Mouse (Mus musculus) frontal cortex, postnatal 36 days (tissue): ENCODE data around the gene C330021F23Rik.
A peak's percentile ranks its signal among the peaks of the same experiment; 100 is the strongest.

ENCODE experiments used
- DNase-seq, 2 experiments: peaks; one replicate each; pipeline ENCODE4 v3.0.0; 2022; ENCODE audit warnings: low spot score in 2 of 2

Gene C330021F23Rik

DNA sequence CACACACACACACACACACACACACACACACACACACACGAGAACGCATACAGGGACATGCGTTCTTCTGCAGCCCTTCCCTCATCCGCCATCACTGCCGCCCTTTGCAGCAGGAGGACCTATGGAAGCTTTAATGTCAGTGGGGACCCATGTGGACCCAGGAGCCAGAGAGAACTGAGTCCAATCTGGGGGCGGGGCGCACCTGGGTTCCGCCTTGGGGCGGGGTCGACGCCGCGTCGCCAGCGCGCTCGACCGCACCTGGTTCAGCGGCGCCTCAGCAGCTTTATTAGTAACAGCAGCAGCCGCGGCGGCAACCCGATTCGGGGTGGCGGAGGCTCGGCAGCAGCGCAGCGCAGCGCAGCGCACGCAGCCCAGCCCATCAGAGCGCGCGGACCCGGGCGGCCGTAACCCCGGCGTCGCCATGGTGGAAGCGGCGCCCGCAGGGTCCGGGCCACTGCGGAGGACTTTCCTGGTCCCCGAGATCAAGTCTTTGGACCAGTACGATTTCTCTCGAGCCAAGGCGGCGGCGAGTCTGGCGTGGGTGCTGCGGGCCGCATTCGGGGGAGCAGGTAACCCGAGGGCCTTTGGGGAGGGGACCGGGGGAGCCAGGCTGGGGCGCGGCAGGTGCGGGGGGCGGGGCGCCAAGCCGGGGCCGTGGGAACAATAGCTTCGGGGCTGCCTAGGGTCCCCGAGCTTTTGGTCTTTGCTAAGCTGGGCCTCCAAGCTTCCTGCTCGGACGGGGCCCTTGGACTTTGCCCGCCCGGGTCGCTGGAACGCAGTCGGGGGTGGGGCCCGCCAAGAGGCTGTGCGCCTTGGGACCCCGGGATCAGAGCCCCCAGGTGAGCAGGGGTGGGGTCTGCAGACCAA is 19.8 kb downstream of the C330021F23Rik start:
- peak; percentile 69 to 75 for DNase-seq

DNA sequence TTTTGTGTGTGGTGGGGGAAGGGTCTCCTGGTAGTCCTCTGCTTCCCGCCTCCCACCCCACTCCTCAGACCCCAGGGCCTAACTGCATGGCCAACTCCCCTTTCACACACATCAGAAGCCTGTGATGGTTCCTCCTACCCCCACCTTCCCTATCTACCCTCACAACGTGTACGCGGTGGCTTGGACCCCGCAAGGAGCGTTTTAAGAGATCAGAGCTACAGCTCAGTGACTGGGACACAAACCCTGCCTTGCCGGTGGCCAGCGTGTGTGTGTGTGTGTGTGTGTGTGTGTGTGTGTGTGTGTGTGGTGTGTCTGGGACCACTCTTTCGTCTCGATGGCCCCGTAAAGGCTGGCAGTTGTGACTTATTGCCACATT is 20.5 kb downstream of the C330021F23Rik start:
- DNase-seq: no peak

DNA sequence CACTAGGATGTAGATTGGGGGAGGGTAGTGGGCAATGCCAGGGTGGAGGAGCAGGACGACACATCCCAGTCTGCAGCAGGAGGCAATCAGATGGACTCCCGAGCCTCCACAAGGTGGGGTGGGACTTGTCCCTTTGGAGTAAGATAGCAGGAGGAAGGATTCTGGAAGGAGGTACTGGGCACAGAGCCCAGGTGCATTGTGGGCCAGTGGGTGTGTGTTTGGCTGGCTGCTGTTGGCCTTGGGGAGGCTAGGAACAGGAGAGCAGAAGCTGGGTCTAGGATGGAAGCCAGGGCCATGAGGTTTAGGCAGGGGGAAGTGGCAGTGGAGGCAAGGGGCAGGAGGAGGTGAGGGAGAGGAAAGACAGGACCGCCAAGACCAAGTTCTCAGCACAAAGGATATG is 25.7 kb downstream of the C330021F23Rik start:
- no peak for DNase-seq

DNA sequence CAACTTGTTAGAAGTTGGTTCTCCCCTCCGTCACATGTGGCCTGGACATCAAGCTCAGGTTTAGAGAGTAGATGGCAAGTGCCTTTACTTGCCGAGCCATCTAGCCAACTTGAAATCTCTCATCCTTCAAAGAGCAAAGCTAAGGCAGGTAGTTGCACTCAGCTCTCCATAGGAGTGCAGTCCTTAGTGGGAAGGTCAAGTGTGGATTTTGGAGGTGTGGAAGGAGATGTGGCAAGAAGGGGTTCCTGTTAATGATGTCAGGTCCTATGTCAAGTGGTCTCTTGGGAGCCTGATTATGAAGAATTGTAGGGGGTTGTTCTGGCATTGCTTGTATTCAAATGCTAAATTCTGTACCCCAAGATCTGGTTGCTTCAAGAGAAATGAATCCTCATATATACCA is 26.7 kb downstream of the C330021F23Rik start:
- DNase-seq: no peak

DNA sequence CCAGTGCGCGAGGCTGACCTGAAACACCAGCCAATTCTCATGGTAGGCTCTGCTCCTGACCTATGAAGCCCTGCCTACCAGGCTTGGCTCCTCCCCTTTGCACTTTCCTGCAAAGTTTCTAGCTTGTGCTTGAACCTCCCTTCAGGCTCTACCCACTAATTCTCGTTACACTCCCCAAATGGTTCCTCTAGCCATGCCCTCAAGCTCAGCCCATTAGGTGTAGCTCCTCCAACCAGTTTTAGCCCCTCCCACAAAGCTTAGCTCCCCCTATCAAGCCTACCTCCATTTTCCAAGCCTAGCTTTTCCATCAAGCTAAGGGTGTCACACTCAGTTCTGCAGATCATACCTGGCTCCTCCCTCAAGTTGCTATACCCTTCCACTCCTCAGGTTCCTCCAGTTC is 30.3 kb downstream of the C330021F23Rik start:
- DNase-seq: no peak

DNA sequence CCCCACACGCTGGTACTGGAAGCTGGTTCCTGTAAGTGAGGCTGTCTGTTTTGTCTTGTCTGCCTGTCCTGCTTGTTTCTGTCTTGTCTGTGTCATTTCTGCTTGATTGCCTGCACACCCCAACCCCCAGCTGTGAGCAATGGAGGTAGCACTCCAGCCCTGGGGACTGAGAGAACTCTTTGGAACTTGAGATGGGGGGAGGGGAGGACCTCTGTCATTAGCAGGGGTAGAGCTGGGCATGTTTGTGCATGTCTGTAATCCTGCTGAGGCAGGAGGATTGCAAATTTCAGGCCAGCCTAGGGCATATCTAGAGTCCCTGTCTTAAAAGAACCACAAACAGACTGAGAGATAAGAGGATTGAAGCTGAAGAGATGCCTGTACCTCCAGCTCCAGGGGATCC is 31.4 kb downstream of the C330021F23Rik start:
- no peak for DNase-seq

DNA sequence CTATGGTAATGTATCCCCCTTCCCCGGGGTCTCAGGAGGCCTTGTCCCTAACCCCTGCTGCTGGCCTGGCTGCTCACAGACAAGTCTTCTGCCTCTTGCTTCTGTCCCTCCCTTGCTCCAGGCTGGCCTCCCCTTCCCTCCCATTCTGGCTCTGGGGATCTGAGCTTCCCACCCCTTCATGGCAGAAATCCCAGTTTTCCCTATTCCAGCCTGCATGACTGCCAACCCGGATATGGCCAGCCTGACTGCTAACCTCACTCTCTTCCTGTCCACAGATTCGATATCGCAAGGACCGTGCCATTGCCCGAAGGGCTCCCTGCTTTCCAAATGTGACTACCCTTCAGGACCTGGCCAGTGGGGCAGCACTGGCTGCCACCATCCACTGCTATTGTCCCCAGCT is 32.6 kb downstream of the C330021F23Rik start:
- no peak for DNase-seq

DNA sequence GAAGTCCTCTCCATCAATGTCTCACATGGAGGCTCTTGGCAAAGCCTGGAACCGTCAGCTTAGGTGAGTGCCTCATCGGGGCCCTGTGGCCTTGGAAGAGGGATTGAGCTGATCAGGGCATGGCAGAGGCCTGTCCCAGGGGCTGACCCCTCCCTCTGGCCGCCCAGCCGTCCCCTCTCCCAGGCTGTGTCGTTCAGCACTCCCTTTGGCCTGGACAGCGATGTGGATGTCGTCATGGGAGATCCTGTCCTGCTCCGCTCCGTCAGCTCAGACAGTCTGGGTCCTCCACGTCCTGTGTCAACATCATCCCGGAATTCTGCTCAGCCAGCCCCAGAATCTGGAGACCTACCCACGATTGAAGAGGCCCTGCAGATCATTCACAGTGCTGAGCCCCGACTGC is 35.6 kb downstream of the C330021F23Rik start:
- DNase-seq: no peak

DNA sequence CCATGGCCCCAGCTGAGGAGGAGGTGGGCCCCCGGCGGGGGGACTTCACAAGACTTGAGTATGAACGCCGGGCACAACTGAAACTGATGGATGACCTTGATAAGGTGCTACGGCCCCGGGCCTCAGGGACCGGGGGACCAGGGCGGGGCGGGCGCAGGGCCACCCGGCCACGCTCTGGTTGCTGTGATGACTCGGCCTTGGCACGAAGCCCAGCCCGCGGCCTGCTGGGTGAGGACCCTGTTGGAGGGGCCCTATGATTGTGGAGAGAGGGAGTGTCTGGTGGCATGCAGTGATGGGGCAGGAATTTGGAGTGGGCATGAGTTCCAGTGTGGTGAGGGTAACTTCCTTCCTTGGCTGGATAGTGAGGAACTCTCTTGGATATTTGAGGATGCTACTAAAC is 38.8 kb downstream of the C330021F23Rik start:
- no peak for DNase-seq

DNA sequence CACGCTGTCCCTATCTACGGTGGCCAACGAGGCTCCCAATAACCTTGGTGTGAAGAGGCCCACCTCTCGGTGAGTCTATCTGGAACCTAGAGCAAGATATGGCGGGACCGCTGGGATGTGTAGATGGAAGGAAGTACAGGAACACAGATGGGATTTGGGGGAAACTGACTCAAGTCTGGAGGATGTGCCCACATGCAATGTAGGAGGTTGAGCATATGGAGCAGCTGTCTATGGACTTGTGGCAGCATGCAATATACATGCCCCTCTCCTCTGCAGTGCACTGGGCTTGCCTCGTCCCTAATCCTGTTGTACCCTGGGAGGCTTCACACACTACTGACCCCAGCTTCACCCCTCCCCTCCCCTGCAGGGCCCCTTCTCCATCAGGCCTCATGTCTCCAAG is 40.0 kb downstream of the C330021F23Rik start:
- DNase-seq: peak; percentile 13 to 17

DNA sequence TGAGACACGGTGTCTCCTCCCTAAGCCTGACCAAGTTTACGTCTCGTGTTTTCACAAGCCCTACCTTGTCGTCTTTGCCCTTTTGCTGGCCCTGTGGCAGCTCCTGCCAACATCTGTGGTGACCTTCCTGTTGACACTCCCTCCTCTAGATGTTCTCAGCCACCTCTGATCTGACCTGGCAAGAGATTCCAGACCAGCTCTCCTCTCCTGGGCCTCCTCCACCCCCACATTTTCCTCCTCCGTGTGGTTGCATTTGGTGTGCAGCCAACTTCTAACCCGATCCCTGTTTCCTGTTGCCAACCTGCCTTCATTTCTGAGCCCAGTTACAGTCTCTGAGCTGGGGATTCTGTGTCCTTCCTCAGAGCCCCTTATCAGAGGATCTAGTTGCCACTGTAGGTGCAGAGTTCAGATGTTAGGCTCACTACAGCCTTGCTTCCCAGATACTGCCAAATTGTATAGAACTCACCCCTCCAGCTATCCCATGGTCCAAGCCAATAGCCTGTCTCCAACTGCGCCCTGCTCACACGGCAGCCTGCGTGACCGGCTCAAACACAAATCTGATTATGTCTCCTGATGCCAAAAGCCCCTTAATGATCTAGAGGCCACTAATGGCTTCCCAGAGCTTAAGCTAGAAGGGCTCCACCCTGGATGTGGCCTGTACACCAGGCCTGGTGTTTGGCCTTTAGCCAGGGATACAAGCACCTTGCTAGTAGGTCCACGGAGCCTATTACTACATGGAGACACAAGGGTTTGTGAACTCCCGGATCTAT is 41.4 kb downstream of the C330021F23Rik start:
- DNase-seq: peak in 1 of 2 experiments; percentile 21

DNA sequence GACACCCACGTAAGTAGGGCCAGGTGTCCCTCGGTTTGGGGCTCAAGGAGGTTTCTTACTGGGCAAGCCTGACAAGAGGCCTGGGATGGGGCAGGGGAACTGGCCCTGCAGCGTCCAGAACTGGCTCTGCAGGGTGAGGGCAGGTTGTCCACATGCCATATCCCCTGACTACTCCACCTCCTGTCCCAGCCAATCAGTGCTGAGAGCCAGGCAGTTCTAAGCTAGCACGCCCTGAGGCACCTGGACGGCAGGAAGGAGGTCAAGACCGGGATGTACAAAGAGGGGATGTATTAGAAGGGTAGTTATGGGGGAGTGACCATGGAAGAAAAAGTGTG is 42.0 kb downstream of the C330021F23Rik start:
- no peak for DNase-seq

DNA sequence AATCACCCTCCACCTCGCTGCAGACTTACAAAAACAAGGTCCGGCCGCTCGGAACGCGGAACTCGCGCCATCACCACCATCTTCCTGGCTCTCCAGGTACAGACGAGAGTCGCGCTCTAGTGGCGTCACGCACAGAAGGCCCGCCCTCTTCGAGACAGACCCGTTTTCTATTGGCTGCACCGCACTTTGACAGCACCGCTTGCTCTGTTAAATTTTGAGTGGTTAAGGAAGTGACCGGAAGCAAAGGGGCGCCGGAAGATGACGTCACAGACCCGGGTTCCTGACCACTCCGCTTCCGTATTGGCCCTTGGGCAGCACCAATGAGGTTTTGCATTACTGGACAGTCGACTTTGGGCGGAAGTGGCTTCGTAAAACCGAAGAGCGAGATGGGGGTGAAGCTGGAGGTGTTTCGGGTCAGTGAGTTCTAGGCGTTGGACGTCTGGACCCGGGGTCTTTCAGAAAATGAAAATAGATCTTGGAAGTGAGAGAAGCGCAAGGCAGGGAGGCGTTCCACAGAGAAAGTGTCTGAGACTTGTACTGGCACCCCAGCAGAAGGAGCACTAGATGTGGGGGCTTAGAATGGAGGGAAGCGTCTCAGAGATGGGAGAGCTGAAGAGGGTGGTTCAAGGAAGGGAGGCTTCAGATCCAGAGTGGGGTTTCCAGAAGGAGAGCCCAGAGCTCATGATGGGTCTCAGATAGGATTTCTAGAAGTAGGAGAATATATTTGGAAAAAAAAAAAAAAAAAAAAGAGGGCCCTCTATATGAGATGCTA is 53.6 kb downstream of the C330021F23Rik start, which contains the start of the genes Xab2 and Pet100:
Gene Xab2, minus strand, starts transcription at position 118 of the 772 bp plus-strand sequence.
Gene Pet100, plus strand, starts transcription at position 350 of the 772 bp plus-strand sequence.
- peak; percentile 99 to 100 for DNase-seq

DNA sequence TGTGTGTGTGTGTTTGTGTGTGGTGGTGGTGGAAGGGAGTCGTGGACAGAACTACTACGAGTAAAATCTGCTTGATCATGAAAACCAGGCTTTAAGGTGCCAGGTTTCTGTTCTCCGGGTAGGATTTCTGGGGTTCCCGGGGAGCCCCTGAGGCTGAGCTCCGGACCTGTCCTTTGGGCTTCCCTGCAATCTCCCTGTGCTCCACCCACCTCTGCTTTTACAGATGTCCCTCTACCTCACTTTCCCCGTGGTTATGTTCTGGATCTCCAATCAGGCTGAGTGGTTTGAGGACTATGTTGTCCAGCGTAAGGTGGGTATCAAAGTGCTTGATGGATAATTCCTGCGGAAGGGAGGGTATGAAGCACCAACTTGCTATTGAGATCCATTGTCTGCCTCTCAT is 54.3 kb downstream of the C330021F23Rik start:
- DNase-seq: no peak

DNA sequence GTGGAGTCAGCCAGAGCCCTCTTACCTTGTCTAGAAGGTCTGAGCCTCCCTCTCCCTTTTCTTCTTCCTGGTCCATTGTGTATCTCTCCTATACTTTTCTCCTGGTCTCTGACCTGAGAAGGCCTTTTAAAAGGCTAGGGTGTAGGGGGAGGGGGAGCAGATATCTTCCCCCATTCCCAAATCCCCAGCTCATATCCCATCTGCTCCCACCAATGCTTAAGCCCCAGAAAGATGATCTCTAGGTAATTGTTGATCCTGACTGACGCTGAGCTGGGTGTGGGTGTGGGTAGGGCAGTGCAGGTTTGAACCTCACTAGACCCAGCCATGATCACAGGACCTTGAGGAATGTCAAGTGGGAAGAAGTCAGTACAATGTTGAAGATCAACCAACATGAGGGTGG is 57.7 kb downstream of the C330021F23Rik start, which contains the start of gene Pcp2:
Gene Pcp2, minus strand, starts transcription at position 101 of the 400 bp plus-strand sequence.
- DNase-seq: no peak

DNA sequence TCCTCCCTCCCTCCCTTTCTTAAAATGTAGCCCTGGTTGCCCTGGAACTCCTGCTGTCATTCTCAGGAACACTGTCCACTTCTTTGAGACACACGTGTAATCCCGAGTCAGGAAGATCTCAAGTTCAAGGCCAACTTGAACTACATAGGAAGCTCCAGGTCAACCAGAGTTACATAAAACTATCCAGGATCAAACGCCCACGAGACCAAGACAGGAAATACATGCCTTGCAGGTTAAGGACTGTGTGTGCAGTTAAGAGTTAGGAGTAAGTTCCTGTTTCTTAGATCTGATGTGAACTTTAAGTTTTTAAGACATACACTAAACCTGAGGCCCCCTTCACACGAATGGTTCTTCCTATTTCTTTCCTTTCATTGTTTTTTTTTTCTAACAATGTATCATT is 59.2 kb downstream of the C330021F23Rik start:
- DNase-seq: no peak

DNA sequence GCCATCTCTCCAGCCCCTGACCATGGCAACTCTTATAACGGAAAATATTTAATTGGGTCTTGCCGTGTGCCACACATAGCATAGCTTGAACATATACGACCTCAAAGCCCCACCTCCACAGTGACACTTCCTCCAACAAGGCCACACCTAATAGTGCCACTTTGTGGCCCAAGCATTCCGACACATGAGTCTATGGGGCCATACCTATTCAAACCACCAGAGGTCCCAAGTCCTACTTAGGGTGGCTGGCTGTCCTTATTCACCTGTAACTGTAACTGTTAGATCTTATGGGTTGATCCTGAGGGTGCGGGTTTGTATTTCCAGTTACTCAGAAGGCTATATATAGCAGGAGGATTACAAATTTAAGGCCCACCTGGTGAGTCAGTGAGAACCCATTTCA is 60.2 kb downstream of the C330021F23Rik start:
- peak in 1 of 2 experiments; percentile 31 for DNase-seq

DNA sequence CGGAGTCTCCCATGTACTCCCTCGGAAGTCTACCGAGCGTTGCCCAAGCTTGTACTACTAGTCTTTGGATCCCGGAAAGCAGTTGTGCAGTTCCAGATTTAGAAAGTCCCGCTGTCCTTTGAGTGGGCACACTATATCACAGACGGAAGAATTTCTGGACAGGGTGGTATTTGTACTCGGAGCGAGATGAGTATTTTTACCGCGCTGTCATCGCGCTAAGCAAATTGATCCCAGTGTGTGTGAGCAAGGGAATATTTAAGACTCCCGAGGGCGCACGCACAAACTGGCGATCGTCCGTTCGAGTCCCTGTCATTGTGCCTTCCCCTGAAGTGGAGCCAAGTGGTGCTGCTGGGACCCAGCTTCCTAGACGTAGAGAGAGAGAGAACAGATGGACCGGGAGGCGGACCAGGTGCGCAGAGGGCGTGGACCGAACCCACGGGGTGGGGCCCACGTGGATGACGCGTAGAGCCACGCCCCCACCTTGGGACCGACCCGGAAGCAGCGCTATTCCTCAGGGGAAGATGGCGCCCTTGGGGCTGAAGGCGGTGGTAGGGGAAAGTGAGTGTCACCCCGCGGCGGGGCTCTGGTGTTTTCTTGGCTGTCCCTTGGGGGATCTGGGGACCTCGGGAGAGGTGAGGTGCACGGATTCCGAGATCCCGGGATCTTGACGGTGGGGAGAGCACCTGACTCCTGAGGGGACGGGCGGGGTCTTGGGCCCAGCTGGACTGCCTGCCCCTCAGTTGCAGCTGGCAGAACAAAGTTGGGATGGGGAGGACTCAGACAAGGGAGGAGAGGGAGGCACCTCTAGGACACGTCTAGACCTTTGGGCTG is 63.1 kb downstream of the C330021F23Rik start, which contains the start of gene Stxbp2:
Gene Stxbp2, plus strand, starts transcription at position 309 of the 831 bp plus-strand sequence.
- peak; percentile 65 to 75 for DNase-seq

DNA sequence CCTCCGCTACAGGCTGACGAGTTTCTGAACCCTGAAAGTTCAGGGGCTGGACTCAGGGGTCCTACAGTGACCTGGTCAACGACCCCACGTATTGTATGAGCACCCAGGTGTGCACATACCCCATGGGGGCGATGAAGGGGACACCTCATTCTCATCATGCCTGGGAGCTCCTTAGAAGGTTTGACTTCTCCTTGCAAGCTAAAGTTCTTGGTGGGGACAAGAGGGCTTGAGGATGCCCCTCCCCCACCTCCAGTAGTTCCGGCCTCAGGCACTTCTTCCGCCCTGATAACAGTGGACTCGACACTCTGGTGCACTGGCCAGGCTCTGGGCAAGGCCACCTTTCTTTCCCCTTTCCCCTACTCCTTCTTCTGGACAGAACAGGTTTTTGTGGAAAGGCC is 63.7 kb downstream of the C330021F23Rik start:
- no peak for DNase-seq
